Mouse (Mus musculus): ENCODE results near the gene Clec9a. TPM values are rescaled to one million over a fixed set of nuclear protein-coding genes. Genes with fewer than 3 reads are reported as not detected.

Clec9a gene
- total and polyA plus RNA-seq, 3 experiments = not detected

DNA sequence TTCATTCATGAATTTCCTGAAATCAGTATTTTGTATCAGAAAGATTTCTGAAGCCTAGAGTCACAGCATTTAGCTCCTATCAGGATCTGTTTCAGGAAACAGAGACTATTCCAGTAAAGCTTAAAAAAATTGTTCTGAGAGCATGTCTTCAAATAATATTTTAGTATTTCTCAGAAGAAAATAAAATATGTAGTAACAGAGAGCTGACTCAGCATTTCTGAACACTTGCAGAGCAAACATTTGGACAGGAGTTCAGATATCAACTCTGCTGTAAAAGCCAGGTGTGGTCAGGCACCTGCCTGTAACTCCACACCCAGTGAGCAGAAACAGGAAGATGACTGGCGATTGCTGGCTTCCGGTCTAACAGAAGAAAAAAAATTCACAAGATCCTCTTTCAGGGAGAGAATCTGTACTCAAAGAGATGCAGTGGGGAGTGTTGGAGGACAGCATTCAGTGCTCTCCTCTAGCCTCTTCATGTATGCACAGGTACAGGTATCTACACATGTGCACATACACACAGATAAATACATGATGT lies 33.7 kb upstream of the Clec9a start:
- Histone ChIP-seq H3K36me3 (replicated peaks in 1 of 2; ENCODE audit: control insufficient read depth in 1 of 2, insufficient read depth in 1 of 2, low read length in 1 of 2) (no peaks in the 10 kb centered on the region), H3K27me3 (replicated peaks) (no peaks in the 10 kb centered on the region), H3K4me2 (ENCODE audit: insufficient read depth, low read depth, poor library complexity, severe bottlenecking) (no peak overlapping the region), H3K4me1 (ENCODE audit: control insufficient read depth in 1 of 2, insufficient read depth in 2 of 2) (no peaks in the 10 kb centered on the region), H3K27ac (ENCODE audit: insufficient read depth, low read depth) (no peak overlapping the region), H3K4me3 (replicated peaks in 1 of 3; ENCODE audit: low read depth in 2 of 3, low read length in 2 of 3, poor library complexity in 1 of 3) (no peak overlapping the region), H3K9me3 (replicated peaks; ENCODE audit: low read length) (peaks cover 11% of the 10 kb centered on the region), H3K79me2 (replicated peaks; ENCODE audit: control insufficient read depth, extremely low read depth, insufficient read depth, poor library complexity, severe bottlenecking) (no peaks in the 10 kb centered on the region), H3K9ac (ENCODE audit: insufficient read depth, low read depth) (no peak overlapping the region)
- no peak for DNase-seq (ENCODE audit: extremely low read depth)
- in situ Hi-C loops (cut with MboI; ENCODE audit: low pct_ligation_motif_present, low pct_unique_long_range_greater_than_20kb, low sequenced_read_pairs) (loop anchor here (25.0 kb wide), 1 partner anchor 538 kb away; the partner anchor contains the start of genes Gm44511 and Klrb1b), dilution Hi-C loops (cut with MboI; ENCODE audit: extremely low pct_ligation_motif_present, extremely low pct_unique_long_range_greater_than_20kb, low sequenced_read_pairs) (no loop called here)
- no peak for TF ChIP-seq ETS1 (conservative IDR thresholded peaks at IDR 0.05; ENCODE audit: low read depth, low read length)
- no peak for TF ChIP-seq SIN3A (IDR thresholded peaks at IDR 0.05; ENCODE audit: low read length)
- peak; percentile 95 for TF ChIP-seq MAFK (IDR thresholded peaks at IDR 0.05; ENCODE audit: insufficient replicate concordance, low read length)
- no peak for TF ChIP-seq ZC3H11A (IDR thresholded peaks at IDR 0.05; ENCODE audit: low read depth, low read length)
- no peak for TF ChIP-seq NRF1 (IDR thresholded peaks at IDR 0.05; ENCODE audit: low read depth, low read length)

DNA sequence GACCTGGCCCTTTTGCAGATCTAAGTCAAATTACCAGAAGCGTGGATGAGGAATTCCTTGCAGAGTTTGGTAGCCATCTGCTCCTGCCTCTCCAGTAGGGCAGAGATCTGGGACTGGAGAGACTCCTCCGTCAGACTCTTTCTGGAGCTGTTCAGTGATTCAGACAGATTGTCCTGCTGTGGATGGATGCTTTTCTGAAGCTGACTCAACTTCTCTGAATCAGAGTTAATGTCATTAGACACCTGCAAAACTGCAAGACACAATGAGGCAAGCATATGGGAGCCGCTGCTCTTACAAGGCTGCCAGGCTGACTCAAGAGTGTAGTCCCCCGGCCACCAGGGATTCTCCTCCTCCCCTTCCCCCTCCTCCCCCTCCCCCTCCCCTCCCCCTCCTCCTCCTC lies 28.2 kb upstream of the Clec9a start:
- H3K4me3 ChIP-seq (replicated peaks in 1 of 3; ENCODE audit: low read depth in 2 of 3, low read length in 2 of 3, poor library complexity in 1 of 3) = no peak overlapping the region
- H3K9me3 ChIP-seq (replicated peaks; ENCODE audit: low read length) = peaks cover 8% of the 10 kb centered on the region
- TF ChIP-seq GABPA (IDR thresholded peaks at IDR 0.05; ENCODE audit: insufficient replicate concordance, low read depth, low read length) = no peak
- TF ChIP-seq ELF1 (IDR thresholded peaks at IDR 0.05; ENCODE audit: low read depth, low read length) = no peak
- no peak for TF ChIP-seq NRF1 (IDR thresholded peaks at IDR 0.05; ENCODE audit: low read depth, low read length)
- no peak for TF ChIP-seq ZMIZ1 (IDR thresholded peaks at IDR 0.05; ENCODE audit: low read depth, low read length)
- TF ChIP-seq JUN (IDR thresholded peaks at IDR 0.05; ENCODE audit: insufficient read depth, low read depth, low read length) = no peak
- TF ChIP-seq E2F4 (IDR thresholded peaks at IDR 0.05; ENCODE audit: insufficient replicate concordance, low read depth, low read length) = no peak
- TF ChIP-seq CHD1 (IDR thresholded peaks at IDR 0.05; ENCODE audit: low read depth, low read length) = no peak
- no peak for TF ChIP-seq BHLHE40 (IDR thresholded peaks at IDR 0.05; ENCODE audit: low read depth, low read length)
- no peak for TF ChIP-seq UBTF (IDR thresholded peaks at IDR 0.05; ENCODE audit: low read depth, low read length)
- no peak for TF ChIP-seq ZNF384 (IDR thresholded peaks at IDR 0.05; ENCODE audit: low read depth, low read length)
- no peak for TF ChIP-seq NELFE (IDR thresholded peaks at IDR 0.05; ENCODE audit: low read depth, low read length)
- no peak overlapping the region for H3K9ac ChIP-seq (ENCODE audit: insufficient read depth, low read depth)
- H3K27me3 ChIP-seq (replicated peaks) = no peaks in the 10 kb centered on the region
- DNase-seq (ENCODE audit: extremely low read depth) = no peak
- no peak overlapping the region for H3K4me2 ChIP-seq (ENCODE audit: insufficient read depth, low read depth, poor library complexity, severe bottlenecking)
- H3K4me1 ChIP-seq (ENCODE audit: control insufficient read depth in 1 of 2, insufficient read depth in 2 of 2) = no peaks in the 10 kb centered on the region
- H3K79me2 ChIP-seq (replicated peaks; ENCODE audit: control insufficient read depth, extremely low read depth, insufficient read depth, poor library complexity, severe bottlenecking) = no peaks in the 10 kb centered on the region
- dilution Hi-C loops (cut with MboI; ENCODE audit: extremely low pct_ligation_motif_present, extremely low pct_unique_long_range_greater_than_20kb, low sequenced_read_pairs) = no loop called here
- H3K27ac ChIP-seq (ENCODE audit: insufficient read depth, low read depth) = no peak overlapping the region
- in situ Hi-C loops (cut with MboI; ENCODE audit: low pct_ligation_motif_present, low pct_unique_long_range_greater_than_20kb, low sequenced_read_pairs) = loop anchor here (10.0 kb wide), 1 partner anchor 134 kb away; the partner anchor contains the start of gene Tmem52b
- H3K36me3 ChIP-seq (replicated peaks in 1 of 2; ENCODE audit: control insufficient read depth in 1 of 2, insufficient read depth in 1 of 2, low read length in 1 of 2) = no peaks in the 10 kb centered on the region
